Mouse (Mus musculus) thymus, postnatal 14 days (tissue): ENCODE measurements around the gene Gm20388.

Source experiments
- DNase-seq: peaks from one replicate; pipeline ENCODE4 v3.0.0; 2021

Gene Gm20388

DNA sequence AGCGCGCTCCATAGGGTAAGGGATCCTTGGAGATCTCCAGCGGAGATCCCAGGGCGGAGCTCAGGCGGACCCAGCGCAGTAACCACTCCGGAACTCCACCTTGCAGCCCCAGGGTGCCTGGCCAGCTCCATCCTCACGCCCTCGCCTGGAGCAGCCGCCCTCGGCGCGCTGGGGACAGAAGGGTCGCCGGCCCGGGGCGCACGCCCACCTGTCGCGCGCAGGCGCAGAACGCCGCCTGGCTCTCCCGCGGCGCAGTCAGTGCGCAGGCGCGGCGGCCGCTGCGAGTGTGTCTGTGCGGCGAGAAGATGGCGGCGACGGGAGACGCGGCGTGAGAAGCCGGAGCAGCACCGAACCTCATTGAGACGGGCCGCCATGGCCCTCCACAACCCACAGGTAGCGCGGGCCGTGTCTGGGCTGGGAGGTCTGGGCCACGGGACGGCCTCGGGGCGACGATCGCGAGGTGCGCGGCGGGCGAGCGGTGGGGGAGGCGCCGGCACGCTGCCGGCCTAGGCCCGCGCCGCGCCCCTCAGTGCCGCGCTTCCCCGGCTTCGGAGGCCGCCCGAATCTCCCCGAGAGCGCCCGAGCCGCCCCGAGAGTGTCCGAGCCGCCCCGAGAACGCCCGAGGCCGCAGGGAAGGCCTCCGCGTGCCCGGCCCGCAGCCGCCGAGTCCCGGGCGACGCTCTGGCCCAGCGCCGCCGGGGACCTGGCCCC is at the start of gene Gm20388:
TSS of gene Gm20388 (plus strand) at position 295 of the 711 bp plus-strand sequence.
- DNase-seq: peak; percentile 96

DNA sequence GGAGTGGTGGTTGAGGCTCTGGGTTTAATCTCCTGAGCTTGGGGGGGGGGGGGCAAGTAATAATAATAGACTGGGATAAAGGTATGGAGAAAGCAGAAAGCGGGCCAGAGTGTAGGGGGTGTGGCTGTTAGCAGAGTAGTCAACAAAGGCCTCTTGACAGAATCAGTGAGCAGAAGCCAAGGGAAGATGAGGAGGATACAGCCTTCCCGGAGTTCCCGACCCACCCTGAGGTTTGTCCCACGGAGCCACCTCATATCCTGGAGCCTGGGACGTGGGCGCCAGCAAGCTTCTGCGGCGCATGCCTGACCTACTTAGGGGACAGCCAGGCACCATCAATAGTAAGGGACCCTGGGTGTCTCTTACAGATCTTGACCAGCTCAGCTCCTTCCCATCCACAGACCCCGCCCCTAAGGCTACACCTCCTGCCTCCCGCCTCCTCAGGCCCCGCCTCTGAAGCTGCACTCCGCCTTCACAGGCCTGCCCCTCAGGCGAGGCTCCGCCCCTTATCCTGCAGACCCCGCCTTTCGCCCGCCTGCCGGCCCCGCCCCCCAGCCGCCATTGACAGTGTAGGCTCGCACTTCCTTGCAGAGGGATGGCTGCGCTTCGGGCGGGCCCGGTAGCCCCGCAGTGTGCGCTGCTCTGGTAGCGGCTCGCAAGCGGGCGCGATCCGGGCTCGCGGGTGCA is 48.8 kb upstream of the Gm20388 start, which contains the start of gene Klhl36:
TSS of gene Klhl36 (plus strand) at position 561 of the 684 bp plus-strand sequence.
- peak; percentile 98 for DNase-seq

DNA sequence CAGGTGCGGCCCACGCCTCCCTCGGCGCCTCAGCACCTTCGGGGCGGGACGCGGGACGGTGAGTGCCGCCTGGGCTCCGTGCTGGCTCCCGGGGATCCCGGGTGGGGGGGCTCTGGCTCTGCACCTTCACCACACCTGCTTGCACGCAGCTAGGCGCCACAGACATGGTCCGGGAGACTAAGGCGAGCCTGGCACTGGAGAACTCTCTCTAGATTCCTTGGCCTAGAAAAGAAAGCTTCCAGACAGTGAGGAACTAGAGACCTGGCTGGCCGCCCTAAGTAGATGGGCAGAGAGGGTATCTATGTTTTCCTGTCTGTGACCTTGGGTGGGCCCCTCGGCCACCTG is 48.3 kb upstream of the Gm20388 start:
- DNase-seq: no peak

DNA sequence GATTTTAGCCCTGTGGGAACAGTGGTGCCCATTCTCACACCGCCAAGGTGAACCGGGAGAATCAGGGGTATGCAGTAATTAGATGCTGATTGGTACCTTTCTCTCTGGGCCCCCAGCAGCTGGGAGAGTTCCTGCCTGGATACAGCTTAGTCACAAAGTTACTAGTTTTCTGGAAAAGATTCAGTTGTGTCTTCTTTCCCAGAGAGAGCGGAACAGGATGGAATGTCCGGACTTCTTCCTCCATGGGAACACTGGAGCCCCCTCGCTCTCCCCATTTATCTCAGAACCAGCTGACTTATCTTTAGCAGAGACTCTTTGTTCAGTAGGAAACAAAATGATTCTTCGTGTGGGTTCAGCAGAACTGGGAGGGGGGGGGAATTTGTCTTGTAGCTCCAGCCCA is 47.9 kb upstream of the Gm20388 start:
- no peak for DNase-seq

DNA sequence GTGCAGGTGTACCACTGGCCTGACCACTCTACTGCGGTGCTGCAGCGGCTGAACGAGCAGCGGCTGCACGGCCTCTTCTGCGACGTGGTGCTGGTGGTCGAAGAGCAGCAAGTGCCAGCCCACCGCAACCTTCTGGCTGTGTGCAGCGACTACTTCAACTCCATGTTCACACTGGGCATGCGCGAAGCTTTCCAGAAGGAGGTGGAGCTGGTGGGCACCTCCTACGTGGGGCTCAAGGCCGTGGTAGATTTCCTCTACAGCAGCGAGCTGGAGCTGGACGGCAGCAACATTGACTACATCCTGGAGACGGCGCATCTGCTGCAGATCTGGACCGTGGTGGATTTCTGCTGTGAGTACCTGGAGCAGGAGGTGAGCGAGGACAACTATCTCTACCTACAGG is 41.0 kb upstream of the Gm20388 start:
- no peak for DNase-seq

DNA sequence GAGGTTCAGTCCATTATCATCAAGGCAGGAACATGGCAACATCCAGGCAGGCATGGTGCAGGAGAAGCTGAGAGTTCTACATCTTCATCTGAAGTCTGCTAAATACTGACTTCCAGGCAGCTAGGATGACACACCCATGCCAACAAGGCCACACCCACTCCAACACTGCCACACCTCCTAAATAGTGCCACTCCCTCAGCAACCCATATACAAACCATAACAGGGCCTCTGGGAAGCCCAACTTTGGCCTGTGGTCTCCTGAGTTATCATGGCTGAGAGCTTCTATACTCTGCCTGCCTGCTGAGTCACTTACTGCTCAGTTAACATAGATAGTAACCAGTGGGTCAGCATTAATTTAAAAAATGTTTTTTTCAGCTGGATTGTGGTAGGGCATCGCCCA is 37.5 kb upstream of the Gm20388 start:
- DNase-seq: no peak

DNA sequence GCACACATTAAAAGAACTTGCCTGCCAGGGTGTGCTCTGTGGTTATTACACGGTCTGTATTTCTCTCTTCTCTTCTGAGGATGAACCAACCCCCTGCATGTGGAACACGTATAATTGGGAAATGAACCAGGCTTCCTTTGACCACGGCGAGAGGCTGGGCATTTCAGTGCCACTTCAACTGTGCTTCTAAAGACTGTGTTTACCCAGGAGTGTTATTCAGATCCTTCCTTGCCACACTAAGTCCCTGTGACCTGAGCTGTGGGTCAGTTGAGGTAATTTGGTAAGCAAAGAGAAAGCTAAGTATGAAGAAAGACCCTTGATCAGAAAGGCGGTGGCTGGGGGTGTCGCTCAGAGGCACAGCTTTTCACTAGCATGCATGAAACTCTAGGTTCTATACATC is 29.3 kb upstream of the Gm20388 start:
- no peak for DNase-seq

DNA sequence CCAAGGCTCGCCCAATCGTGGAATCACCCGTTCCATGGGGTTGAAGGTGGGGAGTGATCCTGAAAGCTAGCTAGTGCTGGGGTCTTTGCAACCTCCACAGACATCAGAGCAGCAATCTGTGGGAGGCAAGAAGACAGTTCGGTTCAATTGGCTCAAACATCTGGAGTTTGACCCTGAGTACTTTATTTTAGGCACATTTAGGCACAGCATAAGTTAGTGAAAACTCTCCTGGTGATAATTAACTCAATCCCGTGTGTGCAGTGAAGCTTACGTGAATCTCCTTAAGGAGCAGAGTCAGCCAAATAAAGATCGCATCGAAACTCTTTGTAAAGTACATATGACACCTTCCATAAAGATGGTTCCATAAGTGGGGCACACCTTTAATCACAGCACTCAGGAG is 28.7 kb upstream of the Gm20388 start:
- no peak for DNase-seq

DNA sequence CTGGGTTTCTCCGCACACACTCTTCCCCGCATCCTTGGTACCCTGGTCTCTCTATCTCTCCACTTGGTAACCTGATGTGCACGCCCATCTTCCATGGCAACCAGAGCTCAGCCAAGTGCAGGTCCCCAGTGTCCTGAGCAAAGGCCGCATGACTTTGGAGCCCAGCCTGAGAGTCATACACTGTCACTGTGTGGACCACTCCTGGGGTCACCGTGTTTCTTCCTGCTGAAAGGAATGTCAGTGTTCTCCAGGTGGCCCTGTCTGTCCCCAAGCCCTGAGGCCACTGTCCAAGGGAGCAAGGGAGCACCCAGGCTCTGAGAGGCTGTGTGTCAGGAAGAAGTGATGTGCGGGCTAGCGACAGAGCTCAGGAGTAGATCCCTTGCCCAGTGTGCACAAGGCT is 27.4 kb upstream of the Gm20388 start:
- no peak for DNase-seq

DNA sequence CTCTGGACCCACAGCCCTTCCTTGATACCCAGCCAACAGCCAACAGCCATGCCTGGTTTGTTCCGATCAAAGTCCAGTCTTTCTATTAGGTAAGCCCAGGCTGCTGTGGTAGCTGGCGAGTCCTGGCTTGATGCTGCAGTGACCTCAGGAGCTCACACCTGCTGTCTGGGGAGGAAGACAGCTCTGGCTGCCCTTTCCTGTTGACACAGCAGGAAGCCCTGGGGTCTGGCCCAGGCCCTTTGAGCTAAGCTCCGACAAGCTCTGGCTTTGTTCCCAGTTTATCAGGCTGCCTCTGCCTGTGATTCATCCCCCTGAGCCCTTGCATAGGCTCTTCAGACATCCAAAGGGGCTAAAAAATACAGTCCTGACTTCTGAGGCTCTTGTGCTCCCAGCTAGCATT is 25.0 kb upstream of the Gm20388 start:
- DNase-seq: no peak

DNA sequence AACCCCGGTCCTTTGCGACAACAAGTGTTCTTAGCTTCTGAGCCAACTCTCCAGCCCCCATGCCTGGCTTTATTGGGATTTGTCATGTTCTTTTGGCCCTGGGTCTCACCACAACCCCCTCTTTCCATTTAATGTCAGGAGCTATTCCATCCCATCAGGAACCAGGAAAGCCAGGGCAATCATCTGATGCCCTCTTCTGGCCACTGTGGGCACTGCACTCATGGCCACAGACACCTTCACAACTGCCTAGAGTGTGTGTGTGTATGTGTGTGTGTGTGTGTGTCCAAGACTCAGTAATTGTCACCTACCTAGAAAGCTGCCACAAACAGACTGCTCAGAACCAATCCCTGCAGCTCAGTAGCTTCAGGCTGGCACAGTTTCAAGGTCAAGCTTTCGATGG is 23.5 kb upstream of the Gm20388 start:
- DNase-seq: peak; percentile 44

DNA sequence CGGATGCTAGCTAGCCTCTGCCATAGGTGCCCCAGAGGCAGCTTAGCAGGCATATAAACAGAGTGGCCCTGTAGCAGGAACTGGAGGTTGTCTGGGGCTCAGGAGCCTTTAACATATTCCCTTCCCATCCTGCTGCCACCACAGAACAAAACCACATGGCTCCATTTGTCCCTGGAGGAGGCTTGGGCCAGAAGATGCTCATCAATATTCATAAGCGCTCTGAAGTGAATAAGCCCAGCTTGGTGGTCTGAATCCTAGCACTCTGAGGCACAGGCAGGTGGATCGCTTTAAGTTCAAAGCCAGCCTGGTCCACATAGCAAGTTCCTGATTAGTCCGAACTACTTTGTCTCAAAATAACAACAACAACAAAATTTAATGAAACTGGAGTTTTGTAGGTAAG is 22.6 kb upstream of the Gm20388 start:
- DNase-seq: no peak

DNA sequence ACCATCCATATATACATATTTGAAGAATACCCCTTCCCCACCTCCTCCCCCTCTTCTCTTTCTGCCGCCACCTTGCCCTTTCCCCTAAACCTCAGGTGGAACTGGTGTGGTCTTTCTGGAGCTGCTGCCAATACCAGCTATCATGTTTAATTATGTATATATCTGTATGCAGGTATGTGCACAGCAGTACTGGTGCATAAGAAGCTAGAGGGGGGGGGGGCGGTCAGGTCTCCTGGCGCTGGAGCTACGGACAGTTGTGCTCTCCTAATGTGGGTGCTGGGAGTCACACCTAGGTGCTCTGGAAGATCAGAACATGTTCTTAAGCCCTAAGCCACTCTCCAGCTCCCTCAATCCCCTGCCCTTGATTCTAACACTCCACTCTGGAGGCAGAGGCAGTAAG is 13.6 kb upstream of the Gm20388 start:
- DNase-seq: no peak

DNA sequence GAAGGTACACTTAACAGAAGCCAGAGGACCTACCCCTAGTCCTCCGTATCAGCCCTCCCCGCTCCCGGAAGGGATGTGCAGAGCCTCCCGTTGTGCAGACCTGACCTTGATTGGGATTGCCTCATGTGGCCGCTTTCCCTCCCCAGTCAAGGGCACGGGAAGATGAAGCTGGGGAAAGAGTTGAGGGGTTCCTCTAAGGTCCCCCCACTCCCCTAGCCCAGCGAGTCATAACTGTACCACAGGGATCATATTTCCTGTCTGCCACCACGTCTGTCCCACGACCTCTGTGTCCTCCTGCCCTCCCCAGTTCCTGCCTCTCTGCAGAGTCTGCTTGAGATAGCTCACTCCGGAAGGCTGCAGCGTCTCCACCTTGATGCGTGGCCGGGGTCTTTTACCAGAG is 12.7 kb upstream of the Gm20388 start:
- peak; percentile 64 for DNase-seq

DNA sequence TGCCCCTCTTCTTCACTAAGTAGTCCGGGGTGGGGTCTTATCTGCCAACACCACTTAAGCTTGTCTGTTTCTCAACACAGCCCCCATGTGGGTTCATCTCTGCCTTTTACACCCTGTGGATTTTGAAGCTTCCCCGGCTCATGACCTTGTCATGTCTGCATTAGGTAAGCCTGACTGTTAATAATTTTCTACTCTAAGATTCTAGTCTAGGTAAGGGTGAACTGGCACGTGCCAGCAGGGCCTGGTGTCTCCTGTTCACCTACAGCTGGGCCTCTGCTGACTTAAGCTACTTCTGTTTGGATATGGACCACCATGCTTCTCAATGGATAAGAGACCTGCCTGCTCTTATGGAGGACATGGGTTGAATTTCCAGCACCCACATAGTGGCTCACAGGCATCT is 9.3 kb upstream of the Gm20388 start:
- no peak for DNase-seq

DNA sequence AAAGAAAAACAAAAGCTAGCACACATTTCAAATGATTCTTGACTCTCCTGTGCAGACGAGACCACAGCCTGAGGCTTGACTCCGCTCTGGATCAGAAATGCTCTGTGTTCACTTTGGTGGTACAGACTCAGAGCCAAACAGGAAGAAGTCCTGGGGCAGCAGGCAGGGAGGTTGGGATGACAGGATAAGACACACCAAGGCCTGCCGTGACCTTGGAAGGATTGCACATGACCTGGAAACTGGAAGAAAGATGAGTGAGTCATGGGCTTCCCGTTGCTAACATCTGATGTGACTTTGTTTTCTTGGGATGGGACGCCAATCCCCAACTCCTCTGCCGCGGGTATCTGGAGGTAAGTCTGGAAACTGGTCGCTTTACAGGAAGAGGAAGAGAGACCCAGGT is 8.7 kb upstream of the Gm20388 start:
- DNase-seq: no peak

DNA sequence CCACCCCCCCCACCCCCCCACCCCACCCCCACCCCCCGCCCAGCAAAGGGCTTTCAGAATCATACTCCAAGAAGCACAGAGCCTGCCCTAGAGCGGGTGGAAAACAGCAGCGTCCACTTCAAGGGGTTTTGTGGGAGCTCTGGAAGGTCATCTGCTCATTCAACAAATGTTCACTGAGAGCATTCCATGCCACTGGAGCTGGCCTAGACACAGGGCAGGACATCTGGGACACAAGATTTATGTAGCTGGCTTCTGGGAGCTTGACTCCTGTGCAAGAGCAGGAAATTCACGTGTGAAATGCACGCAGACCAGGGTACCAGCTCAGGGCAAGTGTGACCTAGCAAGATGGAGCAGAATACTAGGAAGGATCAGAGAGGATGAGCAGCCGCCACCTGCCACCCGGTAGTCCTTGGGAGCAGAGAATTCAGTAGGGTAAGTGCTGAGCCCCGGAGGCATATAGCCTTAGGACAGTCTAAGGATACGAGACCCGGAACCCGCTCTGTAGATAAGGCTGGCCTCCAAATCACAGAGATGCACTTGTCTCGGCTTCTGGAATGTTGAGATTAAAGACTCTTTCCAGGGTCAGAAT is 6.2 kb upstream of the Gm20388 start:
- no peak for DNase-seq

DNA sequence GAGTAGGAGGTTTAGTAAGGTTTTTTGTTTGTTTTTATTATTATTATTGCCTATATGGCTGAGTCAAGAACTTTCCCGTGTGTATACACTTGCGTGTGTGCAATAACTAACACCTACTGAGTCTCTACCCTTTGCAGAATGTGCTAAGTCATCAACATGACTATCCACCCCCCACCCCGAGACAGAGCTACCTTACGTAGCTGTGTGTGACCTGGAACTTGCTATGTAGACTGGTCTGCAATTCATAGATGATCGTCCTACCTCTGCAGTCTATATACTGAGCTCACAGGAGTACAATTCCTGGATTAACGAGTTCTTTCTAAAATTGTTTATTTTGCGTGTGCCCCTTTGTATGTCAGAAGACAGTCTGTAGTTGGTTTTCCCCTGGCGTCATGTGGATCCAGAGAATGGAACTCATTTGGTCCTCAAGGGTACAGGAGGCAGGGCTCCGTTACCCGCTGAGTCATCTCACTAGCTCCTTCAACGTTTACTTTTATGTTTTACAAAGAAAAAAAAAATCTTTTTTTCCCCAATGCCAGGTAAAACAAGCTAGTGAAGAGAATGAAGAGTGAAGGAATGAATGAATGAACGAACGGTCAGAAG is 596 bp upstream of the Gm20388 start, which contains the start of gene Usp10:
TSS of gene Usp10 (plus strand) at position 417 of the 603 bp plus-strand sequence.
- no peak for DNase-seq

DNA sequence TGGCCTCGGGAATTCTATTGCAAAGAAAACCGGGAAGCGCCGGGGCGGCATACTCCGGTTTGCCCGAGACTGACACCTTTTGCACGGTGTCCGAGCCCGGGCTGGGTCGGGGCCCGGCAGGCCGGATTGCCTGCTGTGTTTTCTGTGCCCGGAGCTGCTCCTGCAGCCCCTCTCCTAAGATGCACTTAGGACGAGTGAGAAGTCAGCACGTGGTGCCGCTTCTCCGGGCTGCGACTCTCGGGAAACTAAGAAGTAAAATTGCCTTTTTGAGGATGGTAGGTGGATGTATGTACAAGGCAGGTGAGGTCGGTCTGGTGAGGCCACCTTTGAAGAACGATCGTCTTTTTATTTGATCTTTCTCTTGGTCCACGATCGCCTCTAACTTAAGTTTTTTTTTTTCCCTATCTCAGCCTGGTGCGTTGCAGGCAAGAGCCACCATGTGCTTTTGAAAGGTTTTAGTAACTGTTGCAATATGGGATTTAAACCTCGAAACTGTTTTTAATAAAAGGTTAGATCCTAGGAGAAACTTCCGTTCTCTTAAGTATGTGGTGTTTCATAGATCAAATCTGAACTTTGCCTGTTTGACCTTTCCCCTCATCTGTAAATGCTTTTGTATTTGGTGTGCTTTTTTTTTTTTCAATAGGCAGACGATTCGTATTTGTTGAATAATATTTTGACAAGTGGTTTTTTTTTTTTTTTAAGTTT is 769 bp downstream of the Gm20388 start:
- DNase-seq: no peak

DNA sequence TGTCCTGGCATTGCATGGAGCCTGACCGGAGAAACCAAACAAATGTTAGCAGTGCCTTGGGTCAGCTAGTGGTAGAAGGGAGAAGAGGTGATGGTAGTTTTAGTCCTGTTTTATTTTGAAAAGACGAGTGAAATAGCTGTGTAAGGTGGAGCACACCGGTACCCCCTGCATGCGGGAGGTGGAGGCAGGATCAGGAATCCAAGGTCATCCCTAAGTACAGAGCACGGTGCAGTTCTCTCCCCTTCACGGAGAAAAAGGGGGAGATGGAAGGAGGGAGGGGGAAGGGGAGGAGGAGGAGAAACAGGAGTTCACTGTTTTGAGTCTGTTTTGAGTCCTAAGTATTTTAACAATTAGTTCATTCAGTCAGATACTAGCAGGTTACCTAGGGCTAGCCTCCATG is 2.0 kb downstream of the Gm20388 start:
- DNase-seq: no peak

DNA sequence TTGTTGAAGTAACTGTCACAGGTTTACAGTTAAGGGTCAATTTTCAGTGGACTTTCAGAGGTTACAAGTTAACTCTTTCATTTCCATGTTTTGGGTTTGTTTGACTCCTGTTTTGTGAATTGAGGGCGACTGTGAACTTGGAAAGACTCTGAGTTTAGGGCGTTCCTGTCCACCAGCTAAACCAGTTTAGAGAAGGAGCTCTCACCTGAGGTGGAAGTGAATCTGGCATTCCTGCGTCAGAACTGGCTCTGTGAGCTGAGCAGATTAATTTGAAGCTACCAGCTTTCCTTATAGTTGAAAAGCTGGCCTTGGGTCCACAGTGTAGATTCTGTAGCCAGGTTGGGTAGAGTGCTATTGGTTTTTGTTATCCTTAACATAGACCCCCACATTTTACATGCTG is 2.5 kb downstream of the Gm20388 start:
- no peak for DNase-seq

DNA sequence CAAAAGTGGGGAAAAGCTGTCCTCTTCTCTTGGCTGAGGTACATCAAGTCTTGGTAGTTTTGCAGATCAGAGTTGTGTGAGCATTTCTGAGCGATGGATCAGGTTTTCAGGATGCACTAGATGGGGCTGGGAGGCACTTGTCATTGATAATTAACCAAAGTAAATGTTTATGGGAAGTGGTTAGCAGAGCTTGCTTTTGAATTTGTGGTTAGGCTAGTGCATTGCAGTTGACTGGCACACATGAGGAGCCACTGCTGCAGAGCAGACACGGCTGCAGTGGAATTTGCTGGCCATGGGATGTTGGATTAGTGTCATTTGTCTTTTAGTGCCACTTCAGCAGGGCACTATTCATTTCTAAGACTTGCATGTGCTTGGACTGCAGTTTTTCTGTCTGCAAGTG is 3.5 kb downstream of the Gm20388 start:
- DNase-seq: no peak

DNA sequence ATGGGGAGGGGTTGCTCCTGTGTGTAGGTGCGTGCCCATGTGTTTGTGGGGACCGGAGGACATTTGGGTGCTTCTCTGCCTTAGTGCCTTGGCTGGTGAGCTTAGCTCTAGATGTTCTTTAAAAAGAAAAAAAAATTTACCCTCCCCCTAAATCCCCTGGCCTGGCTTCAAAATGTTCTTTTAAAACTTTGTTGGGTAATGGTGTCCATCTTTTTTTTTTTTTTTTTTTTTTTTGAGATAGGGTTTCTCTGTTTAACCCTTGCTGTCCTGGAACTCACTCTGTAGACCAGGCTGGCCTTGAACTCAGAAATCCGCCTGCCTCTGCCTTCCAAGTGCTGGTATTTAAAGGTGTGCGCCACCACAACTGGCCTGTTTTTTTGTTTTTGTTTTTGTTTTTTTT is 4.7 kb downstream of the Gm20388 start:
- no peak for DNase-seq
